Mouse (Mus musculus): ENCODE data around the gene Hist1h3b.
A peak's percentile ranks its signal among the peaks of the same experiment; 100 is the strongest.
"Not testable (repeated sequence)": the region's sequence is repeated elsewhere in the genome, so short reads cannot be mapped to it uniquely, and the experiment has no call there.

Hist1h3b gene

DNA sequence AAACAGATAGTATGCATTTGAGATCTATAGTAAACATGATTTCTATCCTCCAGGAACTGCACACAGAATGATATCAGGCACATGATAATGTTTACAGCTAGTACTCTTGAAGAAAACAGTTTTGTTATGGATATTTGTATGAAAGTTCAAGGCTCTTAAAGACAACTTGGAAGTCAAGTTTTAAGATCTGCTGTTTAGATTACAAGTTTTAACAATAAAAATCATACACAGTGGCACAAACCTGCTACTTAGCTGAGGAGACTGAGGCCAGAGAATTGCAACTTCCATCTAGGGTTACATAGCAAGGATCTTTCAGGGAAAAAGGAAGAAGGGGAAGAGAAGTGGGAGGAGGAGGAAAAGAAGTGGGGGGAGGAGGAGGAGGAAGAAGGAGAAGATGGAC lies 2.9 kb downstream of the Hist1h3b start:
- DNase-seq (ENCODE audit: low spot score): no peak

DNA sequence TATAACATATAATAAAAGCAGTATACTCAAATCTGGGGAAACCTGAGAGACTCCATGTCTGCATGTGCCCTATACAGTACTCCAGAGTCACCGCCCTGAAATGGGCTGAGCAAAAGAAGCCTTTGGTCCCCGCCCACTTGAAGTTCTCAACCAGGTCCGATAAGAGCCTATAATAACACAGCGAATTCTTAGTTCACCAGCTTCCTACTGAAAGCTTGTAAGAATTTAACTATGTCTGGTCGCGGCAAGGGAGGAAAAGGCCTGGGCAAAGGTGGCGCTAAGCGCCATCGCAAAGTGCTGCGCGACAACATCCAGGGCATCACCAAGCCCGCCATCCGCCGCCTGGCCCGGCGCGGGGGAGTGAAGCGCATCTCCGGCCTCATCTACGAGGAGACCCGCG lies 4.7 kb downstream of the Hist1h3b start, which contains the start of gene Hist1h4b:
Hist1h4b (plus strand) TSS at position 224 of the 400 bp plus-strand sequence.
- DNase-seq (ENCODE audit: low spot score): peak; percentile 94

DNA sequence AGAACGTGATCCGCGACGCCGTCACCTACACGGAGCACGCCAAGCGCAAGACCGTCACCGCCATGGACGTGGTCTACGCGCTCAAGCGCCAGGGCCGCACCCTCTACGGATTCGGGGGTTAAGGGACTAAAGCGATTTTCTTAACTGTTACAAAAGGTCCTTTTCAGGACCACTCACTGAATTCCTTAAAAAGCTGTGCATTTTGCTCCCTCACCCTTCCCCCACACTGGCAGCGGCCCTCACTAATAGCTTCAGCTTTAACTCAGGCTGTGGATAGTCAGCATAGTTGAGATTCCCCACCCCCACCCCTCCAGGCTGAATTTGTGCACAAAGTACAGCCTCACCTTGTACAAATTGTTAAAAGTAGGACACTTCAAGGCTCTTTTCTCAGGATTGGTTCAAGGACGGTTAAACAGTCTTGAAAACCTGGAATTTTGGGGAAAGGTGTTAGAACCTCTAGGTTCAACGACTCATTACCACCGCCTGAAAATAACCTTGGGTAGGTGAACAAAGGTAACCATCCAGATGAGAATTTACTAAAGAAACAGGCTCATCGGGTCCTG lies 5.2 kb downstream of the Hist1h3b start:
- DNase-seq (ENCODE audit: low spot score): peak; percentile 76

DNA sequence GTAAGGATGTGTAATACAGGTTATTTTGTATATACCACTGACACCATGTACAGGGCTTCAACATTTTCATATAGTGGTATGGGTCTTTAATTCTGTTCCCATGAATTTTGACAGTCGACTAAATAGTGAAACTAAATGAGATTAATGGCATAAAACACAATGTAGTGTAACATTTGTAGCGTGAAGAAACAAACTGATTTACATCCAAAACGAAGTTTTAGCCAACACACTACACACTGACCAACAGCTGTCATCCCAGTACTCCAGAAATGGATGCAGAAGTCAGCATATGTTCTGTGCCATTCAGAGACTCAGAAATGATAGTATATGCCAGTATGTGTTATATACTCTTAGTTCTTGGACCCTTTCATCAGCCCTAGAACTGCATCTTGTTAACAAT lies 5.9 kb downstream of the Hist1h3b start:
- DNase-seq (ENCODE audit: low spot score): no peak

DNA sequence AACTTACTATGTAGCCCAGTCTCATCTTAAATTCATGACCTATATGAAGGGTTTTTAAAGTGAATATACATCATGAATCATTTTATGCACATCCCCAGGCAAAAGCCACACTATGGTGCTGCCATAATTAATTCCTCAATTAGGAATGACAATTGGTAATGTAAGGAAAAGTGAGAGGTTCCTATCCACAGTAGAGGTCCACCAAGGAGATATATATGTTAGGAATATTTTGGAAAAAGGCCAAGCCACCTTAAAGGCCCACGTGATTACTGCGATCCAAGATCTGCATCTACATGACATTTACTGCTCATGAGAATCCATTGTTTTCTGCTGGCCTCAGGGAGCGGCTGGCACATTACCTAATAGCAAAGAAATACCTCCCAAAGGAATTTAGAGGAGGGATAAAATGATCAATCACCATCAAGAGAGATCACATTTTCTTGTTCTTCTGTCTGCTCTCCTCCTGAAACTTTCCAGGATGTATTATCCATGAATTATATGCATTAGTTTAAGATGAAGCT lies 7.2 kb downstream of the Hist1h3b start:
- no peak for DNase-seq (ENCODE audit: low spot score)

DNA sequence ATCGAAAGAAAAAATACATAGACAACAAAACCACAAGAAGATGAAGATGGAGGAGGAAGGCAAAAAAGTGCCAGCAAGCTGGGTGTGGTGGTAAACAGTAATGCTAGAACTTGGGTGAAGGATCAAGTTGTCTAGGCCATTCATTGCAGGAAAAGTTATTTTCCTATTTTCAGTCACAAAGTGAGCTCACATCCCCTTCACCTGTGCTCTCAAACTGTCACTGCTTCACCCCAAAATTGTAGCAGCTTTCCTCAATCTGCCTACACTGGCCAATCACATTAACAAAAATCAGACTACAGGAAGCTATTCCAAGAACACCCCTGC lies 7.8 kb downstream of the Hist1h3b start:
- DNase-seq (ENCODE audit: low spot score): no peak

DNA sequence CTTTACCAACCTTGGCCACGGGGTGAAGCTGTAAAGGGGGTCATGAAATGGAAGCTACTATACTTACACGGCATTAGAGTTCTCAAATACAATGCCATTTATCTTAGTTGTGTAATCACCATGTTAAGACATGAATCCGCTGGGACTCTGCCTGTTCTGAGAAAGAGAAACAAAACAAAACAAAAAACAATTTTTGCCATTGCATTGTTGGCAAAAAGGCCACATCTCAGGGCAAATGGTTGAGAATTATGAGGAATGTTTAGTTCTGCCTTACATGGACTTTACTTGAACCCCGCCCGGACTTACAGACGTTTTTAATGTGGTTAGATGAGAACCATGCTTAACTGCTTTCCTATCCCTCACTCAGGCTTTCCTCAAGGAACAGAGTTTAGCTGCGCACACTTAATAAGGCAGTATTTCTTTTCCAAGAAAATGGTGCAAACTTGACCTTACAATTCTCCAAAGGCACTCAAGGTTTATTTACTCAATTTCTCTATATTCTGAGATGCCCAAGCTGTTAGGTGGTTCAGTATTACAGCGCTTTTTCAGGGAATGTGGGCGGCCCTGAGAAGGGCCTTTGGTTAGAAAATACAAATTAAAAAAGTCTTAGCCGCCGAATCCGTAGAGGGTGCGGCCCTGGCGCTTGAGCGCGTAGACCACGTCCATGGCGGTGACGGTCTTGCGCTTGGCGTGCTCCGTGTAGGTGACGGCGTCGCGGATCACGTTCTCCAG lies 8.3 kb downstream of the Hist1h3b start:
- DNase-seq (ENCODE audit: low spot score): peak; percentile 66

DNA sequence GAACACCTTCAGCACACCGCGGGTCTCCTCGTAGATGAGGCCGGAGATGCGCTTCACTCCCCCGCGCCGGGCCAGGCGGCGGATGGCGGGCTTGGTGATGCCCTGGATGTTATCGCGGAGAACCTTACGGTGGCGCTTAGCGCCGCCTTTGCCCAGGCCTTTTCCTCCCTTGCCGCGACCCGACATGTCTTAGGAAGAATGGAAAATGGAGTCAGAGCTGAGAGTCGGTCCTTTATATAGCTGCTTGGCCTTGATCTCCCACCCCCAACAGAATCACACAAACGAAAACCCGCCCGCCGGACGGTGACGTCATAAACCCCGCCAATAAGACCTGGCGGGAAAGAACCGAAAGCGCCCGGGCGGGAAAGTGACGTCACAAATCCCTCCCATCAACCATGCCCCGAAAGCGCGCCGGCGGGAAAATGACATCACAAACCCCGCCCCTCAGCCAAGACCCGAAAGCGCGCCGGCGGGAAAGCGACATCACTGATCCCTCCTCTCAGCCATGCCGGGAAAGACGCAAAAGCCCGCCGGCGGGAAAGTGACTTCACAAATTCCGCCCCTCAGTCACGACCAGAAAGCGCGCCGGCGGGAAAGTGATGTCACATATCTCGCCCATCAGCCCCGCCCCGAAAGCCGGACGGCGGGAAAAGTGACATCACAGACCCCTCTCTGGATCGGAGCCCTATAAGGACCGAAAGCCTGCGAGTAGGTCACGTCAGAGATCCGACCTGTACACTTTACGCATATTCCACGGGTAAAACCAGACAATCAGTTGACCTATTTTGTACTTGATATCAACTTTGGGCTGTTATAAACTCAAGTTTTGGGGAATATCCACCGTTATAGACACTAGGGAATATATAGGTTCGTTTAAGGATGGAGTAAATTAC lies 9.2 kb downstream of the Hist1h3b start, which contains the start of gene Hist1h4a:
Hist1h4a (minus strand) TSS at position 259 of the 893 bp plus-strand sequence.
- peak; percentile 97 for DNase-seq (ENCODE audit: low spot score)

DNA sequence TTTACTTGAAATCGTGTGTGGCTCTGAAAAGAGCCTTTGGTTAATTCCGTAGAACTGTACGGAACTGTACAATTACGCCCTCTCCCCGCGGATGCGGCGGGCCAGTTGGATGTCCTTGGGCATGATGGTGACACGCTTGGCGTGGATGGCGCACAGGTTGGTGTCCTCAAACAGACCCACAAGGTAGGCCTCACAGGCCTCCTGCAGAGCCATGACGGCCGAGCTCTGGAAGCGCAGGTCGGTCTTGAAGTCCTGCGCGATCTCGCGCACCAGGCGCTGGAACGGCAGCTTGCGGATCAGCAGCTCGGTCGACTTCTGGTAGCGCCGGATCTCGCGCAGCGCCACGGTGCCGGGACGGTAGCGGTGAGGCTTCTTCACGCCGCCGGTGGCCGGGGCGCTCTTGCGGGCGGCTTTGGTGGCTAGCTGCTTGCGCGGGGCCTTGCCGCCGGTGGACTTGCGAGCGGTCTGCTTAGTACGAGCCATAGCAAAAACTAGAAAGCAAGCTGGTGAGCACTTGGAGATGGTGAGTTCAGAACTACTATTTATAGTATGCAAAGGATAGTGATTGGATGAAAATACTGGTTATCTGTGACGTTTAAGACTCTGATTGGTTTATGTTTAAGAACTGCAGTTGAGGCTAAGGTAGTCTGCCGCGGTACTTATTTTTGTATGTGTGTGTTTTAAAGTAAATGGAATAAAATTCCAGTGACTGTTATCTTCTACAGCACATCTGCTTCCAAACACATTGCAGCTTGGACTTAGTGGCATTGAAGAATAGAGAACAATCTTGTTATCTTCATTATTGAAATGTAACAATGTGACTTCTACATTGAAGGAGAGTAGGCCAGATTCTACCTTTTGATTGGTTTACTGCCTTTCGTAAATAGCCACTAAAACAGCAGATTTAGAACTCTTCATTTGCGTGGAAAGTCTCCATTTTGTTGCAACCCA lies 10.1 kb downstream of the Hist1h3b start, which contains the start of gene Hist1h3a:
Hist1h3a (minus strand) TSS at position 516 of the 951 bp plus-strand sequence.
- DNase-seq (ENCODE audit: low spot score): peak; percentile 85

DNA sequence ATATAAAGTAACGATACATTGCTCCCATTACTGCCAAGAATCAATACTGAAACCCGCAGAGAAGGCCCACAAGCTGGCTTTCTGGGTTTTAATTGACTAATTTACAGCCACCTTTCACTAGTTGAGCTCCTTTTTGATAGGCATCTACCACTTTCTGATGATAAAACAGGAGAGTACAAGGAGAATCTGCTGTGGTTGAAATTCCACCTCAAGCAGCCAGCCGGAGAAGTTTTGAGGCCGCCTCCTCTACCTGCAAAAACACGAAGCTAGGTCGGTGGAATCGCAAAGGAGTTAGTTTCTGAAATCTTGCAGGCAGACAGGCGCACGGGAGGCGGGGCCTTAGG lies 11.1 kb downstream of the Hist1h3b start:
- no peak for DNase-seq (ENCODE audit: low spot score)

DNA sequence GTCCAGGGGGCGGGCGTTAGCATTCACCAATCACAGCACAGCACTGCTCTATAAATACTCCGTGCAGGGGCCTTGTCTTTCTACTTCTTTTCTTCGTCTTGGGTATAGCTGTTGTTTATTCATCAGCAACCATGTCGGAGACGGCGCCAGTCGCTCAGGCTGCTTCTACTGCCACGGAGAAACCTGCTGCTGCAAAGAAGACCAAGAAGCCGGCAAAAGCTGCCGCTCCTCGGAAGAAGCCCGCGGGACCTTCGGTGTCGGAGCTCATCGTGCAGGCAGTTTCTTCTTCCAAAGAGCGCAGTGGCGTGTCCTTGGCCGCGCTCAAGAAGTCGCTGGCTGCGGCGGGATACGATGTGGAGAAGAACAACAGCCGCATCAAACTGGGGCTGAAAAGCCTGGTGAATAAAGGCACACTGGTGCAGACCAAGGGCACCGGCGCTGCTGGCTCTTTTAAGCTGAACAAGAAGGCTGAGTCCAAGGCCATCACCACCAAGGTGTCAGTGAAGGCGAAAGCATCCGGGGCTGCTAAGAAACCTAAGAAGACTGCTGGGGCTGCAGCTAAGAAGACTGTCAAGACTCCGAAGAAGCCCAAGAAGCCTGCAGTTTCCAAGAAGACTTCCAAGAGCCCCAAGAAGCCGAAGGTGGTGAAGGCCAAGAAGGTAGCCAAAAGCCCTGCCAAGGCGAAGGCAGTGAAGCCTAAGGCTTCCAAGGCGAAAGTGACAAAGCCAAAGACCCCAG lies 11.7 kb downstream of the Hist1h3b start, which contains the start of gene Hist1h1a:
Hist1h1a (plus strand) TSS at position 81 of the 738 bp plus-strand sequence.
- DNase-seq (ENCODE audit: low spot score): peak; percentile 94

DNA sequence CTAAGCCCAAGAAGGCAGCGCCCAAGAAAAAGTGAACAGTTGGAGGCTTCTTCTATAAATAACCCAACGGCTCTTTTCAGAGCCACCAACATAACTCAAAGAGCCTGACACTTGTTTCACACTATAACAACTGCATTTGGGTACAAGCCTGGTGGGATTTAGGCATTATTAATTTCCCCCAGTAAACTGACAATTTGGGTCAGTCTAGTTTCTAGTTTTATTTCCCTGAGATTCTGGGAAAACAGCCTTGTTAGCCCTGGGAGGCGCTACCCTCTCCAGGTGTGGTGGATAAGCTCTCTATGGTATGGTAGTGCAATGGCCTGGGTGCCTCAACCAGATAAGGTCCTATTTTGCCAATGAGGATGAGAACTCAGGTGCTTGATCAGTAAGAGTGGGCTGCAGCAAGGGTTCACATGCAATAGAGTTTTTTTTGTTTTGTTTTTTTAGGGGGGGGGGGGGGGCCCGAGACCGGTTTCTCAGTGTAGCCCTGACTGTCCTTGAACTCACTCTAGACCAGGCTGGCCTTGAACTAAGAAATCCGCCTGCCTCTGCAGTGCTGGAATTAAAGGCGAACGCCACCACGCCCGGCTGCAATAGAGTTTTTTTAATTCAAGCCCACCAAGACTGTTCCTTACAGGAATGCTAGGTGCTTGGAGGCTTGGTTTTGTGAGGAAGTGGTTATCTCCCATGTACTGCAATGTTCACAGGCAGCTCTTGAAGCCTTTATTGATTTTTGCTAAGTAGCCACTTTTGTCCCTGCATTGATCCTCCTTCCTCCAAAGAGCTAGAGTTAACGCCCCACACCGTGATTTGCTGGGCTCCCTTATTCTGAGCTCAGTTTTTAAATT lies 12.5 kb downstream of the Hist1h3b start:
- peak; percentile 55 for DNase-seq (ENCODE audit: low spot score)

DNA sequence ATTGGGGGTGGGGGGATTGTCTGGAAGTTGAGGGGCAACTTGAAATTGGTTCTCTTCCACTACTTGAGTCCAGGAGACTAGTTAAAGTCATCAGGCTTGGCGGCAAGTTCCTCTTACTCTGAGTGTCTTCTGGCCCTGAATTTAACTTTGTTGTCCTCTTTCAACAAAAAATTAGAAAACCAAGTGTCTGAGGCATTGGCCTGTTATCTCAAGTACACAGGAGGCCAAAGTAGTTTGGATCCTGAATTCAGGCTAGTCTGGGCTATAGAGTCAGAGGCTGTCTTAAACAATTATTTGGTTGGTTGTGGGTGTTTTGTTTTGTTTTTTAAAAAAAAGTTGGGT lies 13.1 kb downstream of the Hist1h3b start:
- no peak for DNase-seq (ENCODE audit: low spot score)

DNA sequence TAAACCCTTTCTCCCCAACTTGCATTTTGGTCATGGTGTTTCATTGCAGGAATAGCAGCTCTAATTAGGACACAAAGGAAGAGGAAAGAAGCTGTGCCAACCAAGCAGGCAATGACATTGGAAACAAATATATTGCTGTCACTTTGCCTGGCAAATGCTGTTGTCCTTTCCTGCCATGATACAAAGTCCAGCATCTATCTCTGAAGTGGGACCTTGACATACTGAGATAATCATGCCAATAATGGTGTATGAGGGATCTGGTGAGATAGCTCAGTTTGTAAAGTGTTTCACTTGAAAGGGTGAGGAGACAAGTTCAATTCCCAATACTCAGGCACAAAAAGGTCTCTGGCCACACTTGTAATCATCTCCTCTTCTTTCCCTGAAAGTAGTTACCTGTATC lies 14.7 kb downstream of the Hist1h3b start:
- no peak for DNase-seq (ENCODE audit: low spot score)

DNA sequence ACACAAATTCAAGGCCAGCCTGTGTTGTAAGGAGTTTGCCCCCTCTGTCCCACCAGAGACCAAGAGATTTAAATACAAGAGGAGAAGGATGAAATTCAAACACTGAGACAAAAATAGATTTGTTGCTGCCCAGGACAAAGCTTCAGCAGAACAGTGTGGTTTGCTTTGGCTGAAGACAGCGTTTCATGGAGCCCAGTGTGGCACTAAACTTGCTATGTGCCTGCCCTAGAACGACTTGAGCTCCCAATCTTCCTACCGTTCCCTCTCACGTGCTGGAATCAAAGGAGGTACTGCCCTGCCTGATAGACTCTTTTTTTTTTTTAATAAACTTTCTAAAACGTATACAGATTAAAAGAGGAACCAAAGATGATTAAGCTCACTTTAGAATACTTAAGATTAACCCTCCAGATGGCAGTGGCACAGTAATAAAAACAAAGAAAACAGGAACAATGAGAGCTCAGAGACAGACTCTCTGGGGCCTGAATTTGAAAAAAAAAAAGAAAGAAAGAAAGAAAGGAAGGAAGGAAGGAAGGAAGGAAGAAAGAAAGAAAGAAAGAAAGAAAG lies 16.8 kb downstream of the Hist1h3b start:
- DNase-seq (ENCODE audit: low spot score): no peak

DNA sequence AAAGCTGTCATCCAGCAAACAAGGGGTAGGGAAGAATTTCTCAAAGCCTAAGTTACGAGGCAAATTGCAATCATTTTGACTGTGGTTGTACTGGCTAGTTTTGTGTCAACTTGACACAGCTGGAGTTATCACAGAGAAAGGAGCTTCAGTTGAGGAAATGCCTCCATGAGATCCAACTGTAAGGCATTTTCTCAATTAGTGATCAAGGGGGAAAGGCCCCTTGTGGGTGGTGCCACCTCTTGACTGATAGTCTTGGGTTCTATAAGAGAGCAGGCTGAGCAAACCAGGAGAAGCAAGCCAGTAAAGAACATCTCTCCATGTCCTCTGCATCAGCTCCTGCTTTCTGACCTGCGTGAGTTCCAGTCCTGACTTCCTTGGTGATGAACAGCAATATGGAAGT lies 17.5 kb downstream of the Hist1h3b start, which contains the start of gene Trim38:
Trim38 (plus strand) TSS at position 301 of the 400 bp plus-strand sequence.
- not testable (repeated sequence) for DNase-seq (ENCODE audit: low spot score)

DNA sequence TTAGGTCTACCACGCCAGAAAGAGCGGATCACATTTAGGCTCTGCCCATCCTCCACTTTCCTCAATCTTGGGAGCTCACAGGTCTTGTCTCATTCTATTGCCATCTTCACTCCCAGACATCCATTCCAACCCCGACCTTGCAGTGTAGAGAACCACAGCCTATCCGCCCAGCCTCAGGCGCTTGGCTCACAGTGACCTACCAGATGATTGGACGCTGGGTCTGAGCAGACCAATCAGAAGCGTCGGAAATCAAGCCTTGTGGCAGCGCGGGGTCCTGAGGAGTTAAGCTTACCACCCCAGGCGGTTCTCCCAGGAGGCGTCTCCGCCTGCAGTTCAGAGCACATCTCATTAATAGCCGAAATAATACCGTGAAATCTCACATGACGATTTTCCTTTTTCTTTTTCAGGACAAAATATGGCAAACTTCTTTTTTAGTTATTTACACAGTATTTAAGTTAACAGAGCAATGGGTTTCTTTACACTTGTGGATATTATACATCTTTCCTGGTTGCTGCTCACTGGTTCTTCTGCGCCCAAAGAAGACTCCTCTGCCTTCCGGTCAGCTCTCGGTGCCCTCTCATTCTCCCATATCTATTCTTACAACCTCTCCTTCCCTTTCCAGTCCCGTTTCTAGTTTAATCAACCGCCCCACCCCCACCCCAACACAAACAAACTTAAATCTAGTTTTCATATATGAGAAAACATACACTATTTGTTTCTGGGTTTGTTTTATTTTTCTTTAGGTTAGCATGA lies 20.7 kb downstream of the Hist1h3b start:
- peak; percentile 83 for DNase-seq (ENCODE audit: low spot score)

DNA sequence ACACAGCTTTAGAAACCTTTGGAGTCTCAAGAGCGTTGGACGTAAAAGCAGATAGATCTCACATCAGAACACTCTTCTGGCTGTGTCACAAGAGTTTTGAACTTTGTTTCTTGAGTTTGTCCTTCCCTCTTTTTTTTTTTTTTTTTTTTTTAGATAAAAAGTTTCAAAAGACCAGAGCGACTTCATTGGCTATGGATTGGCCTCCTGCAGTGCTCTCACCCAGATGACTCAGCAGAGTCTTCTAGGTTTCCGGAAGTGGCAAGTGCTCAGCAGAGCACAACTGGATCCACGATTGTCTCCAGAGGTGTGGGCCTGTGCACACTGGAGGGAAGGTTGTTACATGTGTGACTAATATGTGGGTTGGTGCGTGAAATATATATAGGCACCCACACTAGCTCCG lies 26.3 kb downstream of the Hist1h3b start:
- no peak for DNase-seq (ENCODE audit: low spot score)

DNA sequence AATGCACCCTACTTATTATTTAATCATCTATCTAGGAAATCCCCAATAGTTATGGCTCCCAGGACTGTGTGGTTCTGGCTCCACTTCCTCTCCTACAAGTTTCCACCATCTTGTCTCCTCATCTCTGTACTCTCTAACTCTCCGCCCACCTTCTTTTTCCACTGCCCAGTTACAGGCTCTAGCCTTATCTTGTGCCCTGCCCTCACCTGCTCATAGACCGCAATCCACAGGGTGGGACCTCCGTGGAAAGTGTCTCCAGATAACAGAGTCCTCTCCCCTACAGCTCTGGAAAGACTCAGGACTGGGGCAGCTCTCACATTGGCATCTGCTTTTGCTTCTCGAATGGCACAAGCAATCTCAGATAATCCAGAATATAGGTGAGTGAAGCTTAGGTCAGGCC lies 27.0 kb downstream of the Hist1h3b start:
- no peak for DNase-seq (ENCODE audit: low spot score)

Data from embryo, embryonic 10 days (tissue).